Mouse (Mus musculus): ENCODE measurements around the gene Gsap.
A peak's percentile ranks its signal among the peaks of the same experiment; 100 is the strongest.

The Gsap gene

GRCm38 (mm10) chr5:21185764-21186685 lies at the start of gene Gsap:
Gene Gsap (plus strand): TSS chr5:21186255.
- peak; percentile 55 to 63 for DNase-seq (ENCODE audit: low read depth in 2 of 2, low spot score in 2 of 2)

- no peak for DNase-seq (ENCODE audit: low read depth in 2 of 2, low spot score in 2 of 2)
Measured at GRCm38 (mm10) chr5:21136575-21136974, 49.5 kb upstream of the Gsap start.

GRCm38 (mm10) chr5:21139505-21139904 lies 46.5 kb upstream of the Gsap start:
- DNase-seq (ENCODE audit: low read depth in 2 of 2, low spot score in 2 of 2), result no peak

- DNase-seq (ENCODE audit: low read depth in 2 of 2, low spot score in 2 of 2), result peak in 1 of 2 experiments; percentile 18
Measured at GRCm38 (mm10) chr5:21141133-21141551, 44.9 kb upstream of the Gsap start.

- no peak for DNase-seq (ENCODE audit: low read depth in 2 of 2, low spot score in 2 of 2)
Measured at GRCm38 (mm10) chr5:21141626-21142025, 44.4 kb upstream of the Gsap start.

GRCm38 (mm10) chr5:21143032-21143431 lies 43.0 kb upstream of the Gsap start:
- no peak for DNase-seq (ENCODE audit: low read depth in 2 of 2, low spot score in 2 of 2)

DNA sequence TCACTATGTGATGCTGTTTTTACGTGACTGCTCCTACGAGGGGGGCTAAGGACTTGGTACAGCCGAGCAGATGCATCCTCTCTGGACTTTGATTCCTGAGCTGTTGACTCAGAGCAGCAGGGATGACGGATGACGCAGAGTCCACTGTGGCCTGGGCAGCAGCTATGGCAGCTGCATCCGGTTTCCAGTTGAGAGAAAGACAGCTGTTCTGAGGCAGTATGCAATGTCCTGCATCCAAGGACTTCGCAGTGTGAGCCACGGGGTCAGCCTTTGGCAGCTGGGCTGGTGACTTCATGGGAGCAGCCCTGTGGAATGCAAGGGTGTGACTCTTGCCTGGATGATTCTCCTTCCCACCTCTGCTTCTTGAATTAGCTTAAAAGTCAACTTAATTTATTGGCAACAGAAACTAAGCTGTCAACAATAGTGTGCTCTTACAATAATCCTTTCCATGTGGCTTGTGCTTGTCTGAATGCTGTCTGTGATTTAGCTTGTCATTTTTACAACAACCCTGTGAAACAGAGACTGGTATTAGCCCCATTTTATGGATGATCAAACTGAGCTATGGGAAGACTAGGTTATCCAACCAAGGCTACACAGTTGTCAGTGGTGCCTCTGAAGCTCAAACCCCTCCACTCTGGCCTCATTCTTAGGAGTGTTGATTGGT lies 41.4 kb upstream of the Gsap start:
- no peak for DNase-seq (ENCODE audit: low read depth in 2 of 2, low spot score in 2 of 2)

DNA sequence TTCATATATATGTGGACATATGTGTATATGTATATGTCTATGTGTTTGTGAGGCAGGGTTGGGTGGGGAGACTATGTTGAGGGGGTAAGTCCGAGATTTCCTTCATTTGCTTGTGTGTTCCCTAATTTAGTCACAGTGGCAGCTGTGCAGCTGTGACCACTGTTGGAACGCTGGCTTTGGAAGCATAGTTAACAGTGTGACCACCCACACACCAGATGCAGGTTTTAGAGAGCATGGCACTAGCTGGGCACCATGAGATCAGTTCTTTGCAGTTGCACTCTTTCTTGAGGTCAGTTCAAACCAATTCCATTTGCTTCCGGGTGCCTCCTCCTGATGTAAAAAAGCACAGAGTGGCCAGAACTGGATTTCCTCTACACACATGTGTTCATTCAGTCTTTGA lies 37.7 kb upstream of the Gsap start:
- no peak for DNase-seq (ENCODE audit: low read depth in 2 of 2, low spot score in 2 of 2)

DNA sequence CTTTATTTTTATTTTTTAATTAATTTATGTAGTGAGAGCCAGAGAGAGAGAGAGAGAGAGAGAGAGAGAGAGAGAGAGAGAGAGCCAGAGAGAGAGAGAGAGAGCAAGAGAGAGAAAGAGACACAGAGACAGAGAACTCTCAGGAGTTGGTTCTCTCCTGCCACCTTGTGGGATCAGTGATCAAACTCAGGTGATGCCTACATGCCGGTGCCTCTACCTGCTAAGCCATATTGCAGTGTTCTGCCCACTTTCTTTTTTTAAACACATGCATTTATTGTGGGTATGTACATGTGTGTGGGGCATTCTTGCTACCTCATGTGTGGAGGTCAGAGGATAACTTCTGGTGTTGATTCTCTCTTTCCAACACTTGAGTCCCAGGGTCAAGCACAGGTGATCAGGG lies 32.4 kb upstream of the Gsap start:
- DNase-seq (ENCODE audit: low read depth in 2 of 2, low spot score in 2 of 2), result no peak

DNA sequence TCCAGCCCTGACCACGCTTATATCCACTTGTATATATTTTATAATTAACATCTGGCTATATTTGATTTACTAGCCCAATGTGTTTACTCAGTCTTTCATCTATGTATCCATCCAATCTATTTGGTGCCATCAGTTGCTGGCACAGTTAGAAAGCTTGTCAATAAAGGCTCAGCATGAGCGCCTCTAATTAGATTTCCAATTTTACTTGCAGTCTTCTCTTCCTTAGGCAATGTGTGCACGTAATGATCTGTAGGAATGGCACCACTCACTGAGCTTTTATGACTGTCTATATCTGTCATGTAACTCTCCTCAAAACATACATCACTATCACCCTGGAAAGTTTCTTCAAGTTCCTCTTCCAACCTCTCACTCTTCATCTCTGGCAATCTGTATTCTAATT lies 29.3 kb upstream of the Gsap start:
- DNase-seq (ENCODE audit: low read depth in 2 of 2, low spot score in 2 of 2), result no peak

GRCm38 (mm10) chr5:21159536-21159935 lies 26.5 kb upstream of the Gsap start:
- DNase-seq (ENCODE audit: low read depth in 2 of 2, low spot score in 2 of 2), result no peak

DNA sequence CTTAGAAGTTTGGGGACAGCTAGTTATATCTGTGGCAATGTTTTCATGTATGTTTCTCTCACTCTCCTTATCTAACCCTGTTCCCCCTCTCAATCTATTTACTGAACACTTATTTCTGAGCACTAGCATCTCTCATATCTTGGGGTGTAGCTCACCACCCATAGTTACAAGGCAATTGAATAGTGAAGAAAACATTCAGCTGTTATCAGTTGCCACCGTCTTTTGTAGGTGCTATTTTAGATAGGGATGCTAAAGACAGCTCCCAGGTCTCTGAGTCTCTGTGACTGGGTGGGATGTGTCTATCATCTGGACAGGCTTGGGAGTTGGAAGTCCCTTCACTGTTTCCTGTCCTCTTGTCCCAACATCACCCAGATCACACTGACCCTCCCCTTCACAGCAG lies 25.3 kb upstream of the Gsap start:
- no peak for DNase-seq (ENCODE audit: low read depth in 2 of 2, low spot score in 2 of 2)

DNA sequence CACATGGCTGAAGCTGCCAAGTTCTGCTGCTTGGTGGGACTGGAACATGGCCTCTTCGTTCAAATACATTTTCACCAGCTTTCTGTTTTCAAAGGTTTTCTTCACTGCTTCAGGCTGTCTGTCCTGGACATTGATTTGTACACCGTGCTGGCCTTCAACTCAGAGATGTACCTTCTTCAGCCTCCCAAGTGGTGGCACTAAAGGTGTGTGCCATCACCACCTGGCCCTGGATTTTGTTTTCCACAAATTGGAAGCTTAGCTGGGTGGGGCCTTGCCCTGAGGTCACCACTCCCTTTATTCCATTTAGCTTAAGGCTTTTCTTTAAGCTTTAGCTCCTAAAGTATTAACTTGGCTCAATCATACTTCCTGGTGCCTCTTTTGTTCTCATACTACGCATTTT lies 22.6 kb upstream of the Gsap start:
- no peak for DNase-seq (ENCODE audit: low read depth in 2 of 2, low spot score in 2 of 2)

DNA sequence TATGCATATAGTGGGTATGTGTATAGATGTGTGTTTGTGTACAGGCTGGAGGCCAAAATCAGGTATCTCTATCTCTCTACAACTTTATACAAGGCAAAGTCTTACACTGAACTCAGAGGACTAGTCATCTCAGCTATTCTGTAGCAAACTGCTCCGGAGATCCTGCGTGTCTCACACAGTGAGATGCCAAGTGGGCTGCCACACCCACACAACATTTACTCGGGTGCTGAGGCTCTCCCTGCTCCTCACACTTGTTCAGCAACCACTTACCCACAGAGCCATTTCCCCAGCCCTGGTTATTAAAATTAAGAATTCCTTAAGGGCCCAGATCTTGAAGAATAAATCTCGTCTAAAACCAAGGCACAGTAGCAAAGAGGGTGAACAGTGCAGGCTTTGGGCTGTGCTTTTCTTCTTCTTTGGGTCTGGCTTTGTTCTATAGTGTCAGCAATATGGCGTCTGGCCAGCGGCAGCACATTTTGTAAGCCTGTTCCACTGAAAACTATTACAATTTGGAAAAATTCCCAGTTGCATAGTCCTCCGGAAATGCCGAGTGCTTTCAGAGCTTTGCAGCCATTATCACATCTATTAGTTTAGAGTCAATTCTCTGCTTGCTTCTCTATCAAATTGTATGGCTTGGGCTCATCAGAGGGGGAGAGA lies 17.2 kb upstream of the Gsap start:
- no peak for DNase-seq (ENCODE audit: low read depth in 2 of 2, low spot score in 2 of 2)

DNA sequence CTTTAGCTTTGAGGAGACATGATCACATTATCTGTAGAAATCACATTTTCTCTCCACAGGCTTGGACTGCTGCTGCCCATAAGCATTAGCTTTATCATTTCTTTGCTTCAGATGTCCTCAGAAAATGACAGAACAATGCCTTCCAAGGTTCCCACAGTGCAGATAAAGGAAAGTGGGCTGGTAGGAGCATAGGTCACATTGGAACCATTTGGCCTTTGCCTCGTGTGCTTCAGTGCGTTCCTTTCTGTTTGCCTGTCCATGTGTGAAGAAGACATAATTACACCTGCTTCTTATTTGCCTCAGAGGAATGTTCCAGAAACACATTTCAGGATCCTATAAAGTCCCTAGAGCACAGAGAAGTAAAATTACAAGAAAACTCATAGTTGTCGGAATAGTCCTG lies 16.7 kb upstream of the Gsap start:
- DNase-seq (ENCODE audit: low read depth in 2 of 2, low spot score in 2 of 2), result no peak

- DNase-seq (ENCODE audit: low read depth in 2 of 2, low spot score in 2 of 2), result no peak
Measured at GRCm38 (mm10) chr5:21169877-21170276, 16.2 kb upstream of the Gsap start.

GRCm38 (mm10) chr5:21170440-21170839 lies 15.6 kb upstream of the Gsap start:
- DNase-seq (ENCODE audit: low read depth in 2 of 2, low spot score in 2 of 2), result no peak

DNA sequence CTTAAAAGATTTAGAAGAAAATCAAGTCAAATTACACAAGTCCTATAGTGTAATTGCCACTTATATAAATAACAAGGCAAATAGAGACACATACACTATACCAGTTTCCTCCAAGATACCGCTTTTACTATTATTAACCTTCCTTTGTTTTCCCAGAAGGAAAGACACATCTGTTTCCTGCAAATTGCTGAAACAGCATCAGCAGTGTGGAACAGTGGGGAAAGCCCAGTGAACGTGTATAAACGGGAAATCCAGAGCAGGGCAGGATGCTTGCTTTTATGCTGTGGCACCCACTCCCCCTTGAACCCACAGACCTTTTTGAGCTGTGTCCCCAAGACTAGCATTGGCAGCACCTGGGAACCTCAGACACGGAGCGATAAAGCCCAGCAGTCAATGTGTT lies 15.2 kb upstream of the Gsap start:
- no peak for DNase-seq (ENCODE audit: low read depth in 2 of 2, low spot score in 2 of 2)

GRCm38 (mm10) chr5:21171336-21171735 lies 14.7 kb upstream of the Gsap start:
- DNase-seq (ENCODE audit: low read depth in 2 of 2, low spot score in 2 of 2), result no peak

- DNase-seq (ENCODE audit: low read depth in 2 of 2, low spot score in 2 of 2), result no peak
Measured at GRCm38 (mm10) chr5:21172316-21172715, 13.7 kb upstream of the Gsap start.

- no peak for DNase-seq (ENCODE audit: low read depth in 2 of 2, low spot score in 2 of 2)
Measured at GRCm38 (mm10) chr5:21175132-21176112, 10.6 kb upstream of the Gsap start.
